Mouse (Mus musculus): ENCODE measurements around the gene Ccin. TPM values are rescaled to one million over a fixed set of nuclear protein-coding genes. Genes with fewer than 3 reads are reported as not detected.

Ccin gene
- polyA plus RNA-seq, 1 experiment from 2014 or later = 0.09 TPM

DNA sequence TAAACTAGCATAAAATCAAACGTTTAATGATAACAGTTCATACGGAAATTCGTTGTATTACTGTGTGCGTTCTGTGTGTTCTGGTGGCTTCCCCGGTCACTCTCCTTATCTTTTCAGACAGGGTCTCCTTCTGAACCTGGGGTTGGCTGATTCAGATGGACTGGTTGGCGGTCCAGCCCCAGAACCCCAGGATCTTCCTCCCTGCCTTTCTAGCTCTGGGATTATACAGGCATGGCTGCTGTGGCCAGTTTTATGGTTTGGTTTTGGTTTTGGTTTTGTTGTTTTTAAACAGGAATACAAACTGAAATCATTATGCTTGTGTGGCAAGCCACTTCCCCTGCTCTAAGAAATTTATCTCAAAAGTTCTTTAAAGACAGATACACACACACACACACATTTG is 23.1 kb upstream of the Ccin start:
- no peaks in the 10 kb centered on the region for H3K36me3 ChIP-seq (replicated peaks; ENCODE audit: control insufficient read depth, insufficient read depth)
- H3K4me2 ChIP-seq (replicated peaks) = 0 out of 2 replicates have a peak overlapping the region, but pooled peaks have one; percentile 91
- H3K4me1 ChIP-seq (replicated peaks; ENCODE audit: control insufficient read depth, insufficient read depth, low read length) = peaks cover 13% of the 10 kb centered on the region
- DNase-seq (ENCODE audit: low spot score) (no peak), ATAC-seq (ENCODE audit: low FRiP score) (no peak)
- no peak overlapping the region for H3K4me3 ChIP-seq (replicated peaks; ENCODE audit: low read length)
- no peak overlapping the region for H3K27ac ChIP-seq
- WGBS = 93% methylated on average over 6 of the region's 6 CpGs
- H3K27me3 ChIP-seq (ENCODE audit: control insufficient read depth, insufficient read depth, low read length) = no peaks in the 10 kb centered on the region
- no peak overlapping the region for H3K9ac ChIP-seq
- H3K9me3 ChIP-seq (ENCODE audit: control insufficient read depth, low read length) = no peaks in the 10 kb centered on the region

DNA sequence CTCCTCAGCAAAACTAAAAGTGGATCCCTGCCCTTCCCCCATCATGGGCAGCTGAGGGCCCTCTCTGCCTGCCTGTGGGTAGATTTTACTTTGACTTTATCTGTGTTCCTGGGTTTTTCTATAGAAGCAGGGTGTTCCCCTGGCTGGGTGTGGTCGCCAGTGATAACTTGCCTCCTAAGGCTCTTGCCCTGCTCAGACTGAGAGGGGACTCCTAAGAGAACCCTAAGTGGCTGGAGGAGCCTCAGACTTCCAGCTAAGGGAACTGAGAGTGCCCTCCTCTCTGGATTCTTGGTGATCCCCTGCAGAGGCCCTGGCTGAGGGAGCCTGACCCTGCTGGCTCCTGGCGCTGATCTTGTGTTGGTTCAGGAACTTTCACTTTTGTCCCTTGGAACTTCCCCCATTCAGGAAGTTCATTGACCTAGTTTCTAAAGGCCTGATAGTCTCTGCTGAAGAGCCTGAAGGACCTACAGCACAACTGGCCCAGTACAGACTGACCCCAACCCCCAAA is 18.9 kb upstream of the Ccin start:
- H3K9me3 ChIP-seq (ENCODE audit: control insufficient read depth, low read length) = no peaks in the 10 kb centered on the region
- DNase-seq (ENCODE audit: low spot score) = no peak
- H3K36me3 ChIP-seq (replicated peaks; ENCODE audit: control insufficient read depth, insufficient read depth) = no peaks in the 10 kb centered on the region
- no peak overlapping the region for H3K27ac ChIP-seq
- no peak for ATAC-seq (ENCODE audit: low FRiP score)
- peaks cover 16% of the 10 kb centered on the region; the same call in 1 of the 2 replicates for H3K4me1 ChIP-seq (replicated peaks; ENCODE audit: control insufficient read depth, insufficient read depth, low read length)
- WGBS = 43% methylated on average over 2 of the region's 2 CpGs
- H3K27me3 ChIP-seq (ENCODE audit: control insufficient read depth, insufficient read depth, low read length) = no peaks in the 10 kb centered on the region; the same call in 1 of the 2 replicates
- H3K4me2 ChIP-seq (replicated peaks) = no peak overlapping the region
- H3K9ac ChIP-seq = no peak overlapping the region
- no peak overlapping the region for H3K4me3 ChIP-seq (replicated peaks; ENCODE audit: low read length)

DNA sequence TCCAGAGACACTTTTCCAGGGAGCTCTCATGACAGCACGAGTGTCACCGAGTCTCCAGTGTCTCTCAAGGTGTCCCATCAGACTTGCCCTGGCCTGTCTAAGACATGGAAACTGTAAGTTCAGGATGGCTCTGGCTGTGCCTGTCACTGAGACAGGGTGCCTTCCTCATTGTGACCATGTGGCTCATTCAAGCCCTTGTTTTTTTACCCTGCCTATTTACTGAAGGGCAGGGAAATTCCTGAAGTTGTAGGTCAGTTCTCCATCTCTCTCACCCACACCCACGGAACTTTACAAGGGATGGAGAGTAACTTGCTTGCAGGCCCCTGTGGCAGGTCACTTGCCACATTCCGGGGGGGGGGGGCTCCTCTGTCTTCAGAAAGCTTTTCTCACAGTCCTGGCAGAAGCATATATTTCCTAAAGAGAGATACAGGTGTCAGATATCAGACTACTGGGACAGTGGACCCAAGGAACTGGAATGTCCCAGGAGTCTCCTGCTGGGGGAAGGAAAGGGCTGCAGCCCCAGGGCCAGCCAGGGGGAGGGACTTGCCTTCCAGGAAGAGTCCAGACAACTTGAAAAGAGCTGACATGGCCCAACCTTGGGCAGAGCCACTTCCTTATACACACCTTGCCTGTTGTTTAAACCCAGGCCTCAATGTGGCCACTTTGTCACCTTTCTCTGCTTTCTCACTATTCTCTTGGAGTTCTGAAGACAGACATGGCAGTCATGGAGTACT is 18.2 kb upstream of the Ccin start:
- H3K27me3 ChIP-seq (ENCODE audit: control insufficient read depth, insufficient read depth, low read length) = no peaks in the 10 kb centered on the region; the same call in 1 of the 2 replicates
- H3K36me3 ChIP-seq (replicated peaks; ENCODE audit: control insufficient read depth, insufficient read depth) = no peaks in the 10 kb centered on the region
- H3K4me1 ChIP-seq (replicated peaks; ENCODE audit: control insufficient read depth, insufficient read depth, low read length) = peaks cover 20% of the 10 kb centered on the region; the same call in 1 of the 2 replicates
- no peaks in the 10 kb centered on the region for H3K9me3 ChIP-seq (ENCODE audit: control insufficient read depth, low read length)
- DNase-seq (ENCODE audit: low spot score) (no peak), ATAC-seq (ENCODE audit: low FRiP score) (no peak)
- H3K27ac ChIP-seq = no peak overlapping the region
- H3K9ac ChIP-seq = no peak overlapping the region
- 56% methylated on average over 4 of the region's 4 CpGs for WGBS
- H3K4me3 ChIP-seq (replicated peaks; ENCODE audit: low read length) = no peak overlapping the region
- H3K4me2 ChIP-seq (replicated peaks) = no peak overlapping the region

DNA sequence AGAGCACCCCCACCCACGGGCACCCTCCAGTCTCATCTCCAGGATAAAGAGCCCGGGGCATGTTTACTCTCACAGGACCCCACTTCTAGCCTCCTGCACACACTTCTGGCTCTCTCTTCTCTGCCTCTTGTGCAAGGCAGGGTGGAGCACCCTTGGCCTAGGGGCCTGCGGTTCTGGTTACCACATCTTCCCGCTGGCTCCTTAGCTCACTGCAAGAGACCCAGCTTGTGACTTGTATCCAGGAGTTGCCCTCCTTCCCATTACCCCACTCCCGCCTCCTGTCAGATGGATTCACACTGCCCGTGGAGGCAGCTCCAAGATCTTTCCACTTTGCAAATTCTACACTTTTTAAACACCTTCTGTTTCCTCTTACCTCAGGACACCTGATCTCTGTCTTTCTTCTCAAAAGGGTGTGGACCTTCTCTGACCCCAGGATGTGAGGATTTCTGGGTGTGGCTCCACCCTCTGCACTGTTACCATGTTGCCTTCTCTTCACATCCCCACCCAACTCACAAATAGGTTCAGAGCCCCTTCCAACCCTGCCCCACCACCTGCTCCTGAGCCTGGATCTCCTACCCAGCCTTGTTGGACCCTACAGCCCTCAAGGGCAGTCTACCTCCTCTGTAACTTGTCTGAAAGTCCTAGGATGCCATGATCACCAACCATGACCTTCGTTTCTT is 17.3 kb upstream of the Ccin start:
- no peak overlapping the region for H3K27ac ChIP-seq
- DNase-seq (ENCODE audit: low spot score) (no peak), ATAC-seq (ENCODE audit: low FRiP score) (no peak)
- no peaks in the 10 kb centered on the region for H3K9me3 ChIP-seq (ENCODE audit: control insufficient read depth, low read length)
- no peaks in the 10 kb centered on the region; the same call in 1 of the 2 replicates for H3K27me3 ChIP-seq (ENCODE audit: control insufficient read depth, insufficient read depth, low read length)
- peaks cover 20% of the 10 kb centered on the region; the same call in 1 of the 2 replicates for H3K4me1 ChIP-seq (replicated peaks; ENCODE audit: control insufficient read depth, insufficient read depth, low read length)
- peaks cover 6% of the 10 kb centered on the region; the same call in 1 of the 2 replicates for H3K36me3 ChIP-seq (replicated peaks; ENCODE audit: control insufficient read depth, insufficient read depth)
- H3K9ac ChIP-seq = no peak overlapping the region
- 86% methylated on average over 7 of the region's 7 CpGs for WGBS
- no peak overlapping the region for H3K4me2 ChIP-seq (replicated peaks)
- H3K4me3 ChIP-seq (replicated peaks; ENCODE audit: low read length) = no peak overlapping the region

DNA sequence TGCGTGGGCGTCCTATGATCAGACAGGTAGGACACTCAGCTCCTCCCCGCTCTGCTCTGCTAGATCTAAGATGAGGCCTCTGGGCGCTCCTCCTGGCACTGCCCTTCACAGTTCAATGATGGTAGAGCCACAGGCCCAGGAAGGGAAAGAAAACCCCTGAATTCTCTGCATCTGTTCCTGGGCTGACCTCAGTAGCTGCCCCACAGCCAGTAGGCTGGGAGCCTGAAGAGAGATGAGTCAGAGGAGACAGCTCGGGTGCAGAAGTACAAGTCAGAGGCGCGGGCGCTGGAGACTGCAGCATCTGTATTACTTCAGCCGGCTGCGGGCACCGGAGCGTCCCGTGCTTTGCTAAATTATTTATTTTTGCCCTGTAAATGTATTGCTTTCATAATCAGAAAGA is 14.6 kb upstream of the Ccin start:
- 48% methylated on average over 13 of the region's 13 CpGs for WGBS

DNA sequence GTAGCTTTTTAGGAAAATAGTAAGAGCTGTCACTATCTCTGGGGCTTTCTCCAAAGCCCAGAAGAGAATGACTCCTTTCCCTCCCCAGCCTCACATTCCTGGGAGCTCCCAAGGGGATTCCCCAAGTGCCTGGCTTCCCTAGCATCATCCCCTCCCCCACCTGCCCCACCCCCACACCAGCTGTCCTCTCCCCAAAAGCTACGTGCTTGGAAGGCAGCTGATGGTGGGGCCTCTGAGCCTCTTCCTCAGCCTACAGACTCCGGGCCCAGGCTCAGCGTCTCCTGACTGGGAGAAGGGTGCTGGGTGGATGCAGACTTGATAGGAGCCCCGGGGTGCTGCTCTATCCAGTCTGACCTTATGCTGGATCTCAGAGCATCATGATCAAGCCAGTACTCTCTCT is 13.9 kb upstream of the Ccin start:
- Histone ChIP-seq H3K9ac (no peak overlapping the region), H3K27me3 (ENCODE audit: control insufficient read depth, insufficient read depth, low read length) (no peaks in the 10 kb centered on the region; the same call in 1 of the 2 replicates), H3K36me3 (replicated peaks; ENCODE audit: control insufficient read depth, insufficient read depth) (peaks cover 7% of the 10 kb centered on the region; the same call in 1 of the 2 replicates), H3K27ac (no peak overlapping the region), H3K4me3 (replicated peaks; ENCODE audit: low read length) (no peak overlapping the region), H3K4me1 (replicated peaks; ENCODE audit: control insufficient read depth, insufficient read depth, low read length) (peaks cover 28% of the 10 kb centered on the region), H3K4me2 (replicated peaks) (no peak overlapping the region), H3K9me3 (ENCODE audit: control insufficient read depth, low read length) (no peaks in the 10 kb centered on the region)
- WGBS = 16% methylated on average over 4 of the region's 4 CpGs
- no peak for DNase-seq (ENCODE audit: low spot score)
- ATAC-seq (ENCODE audit: low FRiP score) = no peak

More for the DNA sequence above, 14.6 kb upstream of the Ccin start:
- Histone ChIP-seq H3K27me3 (ENCODE audit: control insufficient read depth, insufficient read depth, low read length) (no peaks in the 10 kb centered on the region; the same call in 1 of the 2 replicates), H3K27ac (no peak overlapping the region), H3K4me2 (replicated peaks) (no peak overlapping the region), H3K4me1 (replicated peaks; ENCODE audit: control insufficient read depth, insufficient read depth, low read length) (peaks cover 28% of the 10 kb centered on the region), H3K9ac (no peak overlapping the region), H3K9me3 (ENCODE audit: control insufficient read depth, low read length) (no peaks in the 10 kb centered on the region), H3K4me3 (replicated peaks; ENCODE audit: low read length) (no peak overlapping the region), H3K36me3 (replicated peaks; ENCODE audit: control insufficient read depth, insufficient read depth) (peaks cover 7% of the 10 kb centered on the region; the same call in 1 of the 2 replicates)
- ATAC-seq (ENCODE audit: low FRiP score) (no peak), DNase-seq (ENCODE audit: low spot score) (no peak)

DNA sequence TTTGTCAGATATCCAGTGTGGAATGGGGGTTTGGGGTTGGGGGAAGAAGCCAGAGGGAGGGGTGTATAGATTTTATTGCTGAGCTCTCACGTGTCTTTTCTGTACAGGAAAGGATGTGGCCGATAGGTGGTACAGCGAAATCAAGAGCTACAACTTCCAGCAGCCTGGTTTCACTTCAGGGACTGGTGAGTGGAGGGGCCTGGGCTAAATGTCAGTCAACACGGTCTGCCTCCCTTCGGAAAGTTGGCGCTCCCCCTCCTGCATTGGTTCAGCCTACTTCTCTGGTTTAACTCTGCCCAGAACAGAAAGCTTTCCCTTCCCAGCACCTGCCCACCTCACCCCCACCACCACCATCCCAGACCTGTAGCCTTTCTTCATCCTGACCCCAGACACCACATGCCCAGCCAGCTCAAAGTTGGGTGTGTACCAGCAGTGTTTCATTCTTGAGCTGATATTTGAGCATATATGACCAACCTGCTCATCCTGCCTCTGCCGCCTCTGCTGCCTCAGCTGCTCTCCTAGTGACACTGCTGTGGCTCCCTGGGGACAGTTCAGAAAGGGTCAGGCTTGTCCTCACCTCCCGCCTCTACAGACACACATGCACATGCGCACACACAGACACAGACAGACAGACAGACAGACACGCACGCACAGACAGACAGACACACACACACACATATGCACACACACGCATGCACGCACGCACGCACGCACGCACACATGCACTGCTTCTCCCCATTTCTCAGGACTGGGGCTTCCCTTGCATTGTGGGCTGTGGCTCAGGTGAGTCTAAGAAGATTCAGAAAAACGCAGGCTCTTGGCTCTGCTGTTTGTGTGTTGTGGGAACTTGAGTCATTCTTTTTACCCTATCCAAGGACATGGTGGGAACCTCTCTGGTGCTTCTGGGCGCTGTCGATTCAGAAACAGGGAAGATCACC is 12.6 kb upstream of the Ccin start:
- peaks cover 28% of the 10 kb centered on the region for H3K4me1 ChIP-seq (replicated peaks; ENCODE audit: control insufficient read depth, insufficient read depth, low read length)
- DNase-seq (ENCODE audit: low spot score) (no peak), ATAC-seq (ENCODE audit: low FRiP score) (no peak)
- no peak overlapping the region for H3K9ac ChIP-seq
- H3K4me2 ChIP-seq (replicated peaks) = no peak overlapping the region
- 84% methylated on average over 20 of the region's 20 CpGs for whole genome bisulfite sequencing
- no peaks in the 10 kb centered on the region for H3K9me3 ChIP-seq (ENCODE audit: control insufficient read depth, low read length)
- no peak overlapping the region for H3K27ac ChIP-seq
- H3K4me3 ChIP-seq (replicated peaks; ENCODE audit: low read length) = no peak overlapping the region
- H3K36me3 ChIP-seq (replicated peaks; ENCODE audit: control insufficient read depth, insufficient read depth) = peaks cover 7% of the 10 kb centered on the region
- no peaks in the 10 kb centered on the region; the same call in 1 of the 2 replicates for H3K27me3 ChIP-seq (ENCODE audit: control insufficient read depth, insufficient read depth, low read length)

DNA sequence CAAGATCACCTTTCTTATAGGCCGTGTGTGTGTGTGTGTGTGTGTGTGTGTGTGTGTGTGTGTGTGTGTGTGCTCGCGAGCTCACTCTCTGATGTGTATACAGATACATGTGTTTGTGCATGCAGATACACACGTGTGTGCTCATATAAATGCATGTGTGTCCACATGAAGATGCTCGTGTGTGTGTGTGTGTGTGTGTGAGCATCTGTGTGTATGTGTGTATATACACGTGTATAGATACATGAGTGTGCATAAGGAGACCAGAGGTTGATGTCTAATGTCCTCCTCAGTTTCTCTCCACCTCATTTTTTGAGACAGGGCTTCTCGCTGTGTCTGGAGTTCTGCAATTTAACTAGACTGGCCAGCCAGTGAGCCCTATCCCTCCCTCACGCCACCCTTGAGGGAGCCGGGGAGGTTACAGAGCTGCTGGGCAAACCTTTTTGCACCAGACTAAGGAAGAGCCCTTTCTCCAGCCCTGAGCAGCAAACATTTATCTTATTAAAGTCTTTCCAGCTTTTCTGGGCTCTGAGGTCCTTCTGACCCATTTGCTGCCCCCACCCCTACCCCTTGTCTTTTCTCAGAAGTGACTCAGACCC is 11.6 kb upstream of the Ccin start:
- peaks cover 28% of the 10 kb centered on the region for H3K4me1 ChIP-seq (replicated peaks; ENCODE audit: control insufficient read depth, insufficient read depth, low read length)
- no peaks in the 10 kb centered on the region for H3K9me3 ChIP-seq (ENCODE audit: control insufficient read depth, low read length)
- H3K36me3 ChIP-seq (replicated peaks; ENCODE audit: control insufficient read depth, insufficient read depth) = peaks cover 7% of the 10 kb centered on the region
- no peak for DNase-seq (ENCODE audit: low spot score)
- H3K4me3 ChIP-seq (replicated peaks; ENCODE audit: low read length) = no peak overlapping the region
- no peaks in the 10 kb centered on the region; the same call in 1 of the 2 replicates for H3K27me3 ChIP-seq (ENCODE audit: control insufficient read depth, insufficient read depth, low read length)
- 61% methylated on average over 9 of the region's 9 CpGs for WGBS
- H3K9ac ChIP-seq = no peak overlapping the region
- H3K4me2 ChIP-seq (replicated peaks) = 0 out of 2 replicates have a peak overlapping the region, but pooled peaks have one; percentile 3
- H3K27ac ChIP-seq = peak overlapping the region; percentile 57
- no peak for ATAC-seq (ENCODE audit: low FRiP score)
